Mouse (Mus musculus): ENCODE data around the gene Mtus2.

The Mtus2 gene

DNA sequence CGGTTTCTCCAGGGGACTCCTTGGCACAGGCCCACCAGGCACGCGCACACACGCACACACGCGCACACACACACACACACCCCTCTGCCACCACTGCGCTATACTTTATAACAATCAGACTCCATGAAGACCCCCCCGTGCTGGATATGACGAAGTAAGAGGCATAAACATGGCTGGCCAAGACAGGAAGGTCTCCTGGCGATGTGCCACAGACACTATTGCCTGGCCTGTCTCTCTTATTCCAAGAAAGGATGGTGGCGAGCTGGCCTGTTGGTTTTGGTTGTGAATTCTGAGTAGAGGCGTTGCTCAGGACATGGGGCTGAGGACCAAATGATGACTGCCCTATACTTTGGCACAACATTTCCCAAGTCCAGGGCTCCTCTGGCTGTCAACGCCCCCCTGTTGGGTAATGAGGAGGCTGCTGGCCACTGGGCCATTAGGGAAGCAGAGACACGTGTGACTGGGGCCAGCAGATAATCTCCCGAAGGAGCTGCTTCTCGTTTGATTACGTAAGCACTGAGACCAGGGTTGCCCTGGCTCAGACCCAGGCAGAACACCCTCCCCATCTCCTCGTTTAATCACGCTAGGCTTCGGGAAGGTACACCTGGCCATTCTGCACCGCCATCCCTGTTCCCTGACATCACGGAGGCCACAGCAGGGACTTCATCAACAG is 406.5 kb downstream of the Mtus2 start:
- no peak for ATAC-seq (ENCODE audit: insufficient number of reproducible peaks, low FRiP score, low TSS enrichment)

Measured in cerebellum, adult (tissue).